Mouse (Mus musculus) kidney, embryonic 15.5 days (tissue): Measurements from ENCODE around the gene Apoa4. TPM values are rescaled to one million over a fixed set of nuclear protein-coding genes. Genes with fewer than 3 reads are reported as not detected.

Experiments used
- ATAC-seq: fragments of 200-750 bp; cut with Nextera tagmentation; replicated peaks from 2 replicates; pipeline ENCODE4 v1.8.0; 2017; ENCODE audit warnings: moderate TSS enrichment; ENCODE audit not compliant: low FRiP score
- H3K27ac ChIP-seq: fragments of 300-500 bp; sonication (generic); 2 replicates; pipeline ENCODE4 v1.5.1; 2015; ENCODE audit warnings: mild to moderate bottlenecking, inconsistent platforms
- H3K27me3 ChIP-seq: fragments of 300-500 bp; sonication (generic); 2 replicates; pipeline ENCODE4 v1.6.1; 2015; ENCODE audit warnings: inconsistent platforms
- H3K36me3 ChIP-seq: fragments of 300-500 bp; sonication (generic); 2 replicates; pipeline ENCODE4 v1.6.1; 2015; ENCODE audit warnings: inconsistent platforms
- H3K4me1 ChIP-seq: fragments of 300-500 bp; sonication (generic); 2 replicates; pipeline ENCODE4 v1.6.1; 2015; ENCODE audit warnings: inconsistent platforms
- H3K4me2 ChIP-seq: fragments of 300-500 bp; sonication (generic); 2 replicates; pipeline ENCODE4 v1.6.1; 2015; ENCODE audit warnings: moderate library complexity, mild to moderate bottlenecking, inconsistent platforms
- H3K4me3 ChIP-seq: fragments of 300-500 bp; sonication (generic); replicated peaks from 2 replicates; pipeline ENCODE4 v1.5.1; 2015; ENCODE audit warnings: mild to moderate bottlenecking, inconsistent platforms
- H3K9ac ChIP-seq: fragments of 300-500 bp; sonication (generic); 2 replicates; pipeline ENCODE4 v1.6.1; 2015; ENCODE audit warnings: mild to moderate bottlenecking, inconsistent platforms
- H3K9me3 ChIP-seq: fragments of 300-500 bp; sonication (generic); replicated peaks from 2 replicates; pipeline ENCODE4 v1.6.1; 2016; ENCODE audit warnings: inconsistent platforms
- WGBS: fragments of 180-500 bp; shearing (Covaris S2); methylation state at CpG from one replicate; pipeline ENCODE4 v1.1.7; 2015; ENCODE audit warnings: mixed read lengths; 5-methylcytosine and 5-hydroxymethylcytosine counted together
- polyA plus RNA-seq: library from polyadenylated mRNA; unstranded; fragments of >200 nt; fragmentation: Nextera tagmentation; extraction: Ambion mirVana; gene quantifications from 2 replicates; pipeline ENCODE4 v1.2.1, GENCODE M21; 2015

Gene Apoa4
- polyA plus RNA-seq, 1 experiment from 2014 or later = not detected

- WGBS = 81% methylated on average over 3 of the region's 3 CpGs
- Histone ChIP-seq H3K9me3 (no peaks in the 10 kb centered on the region), H3K27me3 (no peaks in the 10 kb centered on the region), H3K36me3 (no peaks in the 10 kb centered on the region), H3K4me3 (no peak overlapping the region), H3K27ac (peak overlapping the region; percentile 34; the same call in 1 of the 2 replicates), H3K4me1 (no peaks in the 10 kb centered on the region), H3K9ac (no peak overlapping the region), H3K4me2 (no peak overlapping the region)
- no peak for ATAC-seq
Observed at GRCm38 (mm10) chr9:46257546-46257945, 17.1 kb downstream of the Apoa4 start.

GRCm38 (mm10) chr9:46259111-46259510, 18.6 kb downstream of the Apoa4 start:
- Histone ChIP-seq H3K4me2 (no peak overlapping the region), H3K9ac (no peak overlapping the region), H3K4me1 (no peaks in the 10 kb centered on the region), H3K36me3 (no peaks in the 10 kb centered on the region), H3K4me3 (no peak overlapping the region), H3K9me3 (no peaks in the 10 kb centered on the region), H3K27ac (no peak overlapping the region), H3K27me3 (no peaks in the 10 kb centered on the region)
- WGBS = 91% methylated on average over 6 of the region's 6 CpGs
- no peak for ATAC-seq

GRCm38 (mm10) chr9:46261131-46261530, 20.6 kb downstream of the Apoa4 start:
- Histone ChIP-seq H3K36me3 (no peaks in the 10 kb centered on the region), H3K4me3 (no peak overlapping the region), H3K9ac (no peak overlapping the region), H3K4me1 (no peaks in the 10 kb centered on the region), H3K27ac (no peak overlapping the region), H3K27me3 (no peaks in the 10 kb centered on the region), H3K9me3 (no peaks in the 10 kb centered on the region), H3K4me2 (no peak overlapping the region)
- ATAC-seq = no peak
- WGBS = 83% methylated on average over 7 of the region's 7 CpGs

GRCm38 (mm10) chr9:46268343-46268873, 27.9 kb downstream of the Apoa4 start, which contains the start of gene Apoa5:
Gene Apoa5 (plus strand): TSS chr9:46268633.
- WGBS = 48% methylated on average over 7 of the region's 7 CpGs
- no peak for ATAC-seq
- Histone ChIP-seq H3K4me2 (no peak within 1 kb of the TSS), H3K4me3 (no peak within 1 kb of the TSS), H3K27me3 (peaks cover 26% of the 10 kb centered on the region), H3K36me3 (no peaks in the 10 kb centered on the region), H3K4me1 (peaks cover 16% of the 10 kb centered on the region), H3K9ac (no peak within 1 kb of the TSS), H3K27ac (no peak within 1 kb of the TSS), H3K9me3 (no peaks in the 10 kb centered on the region)

GRCm38 (mm10) chr9:46269125-46269524, 28.6 kb downstream of the Apoa4 start:
- Histone ChIP-seq H3K36me3 (no peaks in the 10 kb centered on the region), H3K4me2 (no peak overlapping the region), H3K27ac (no peak overlapping the region), H3K4me3 (no peak overlapping the region), H3K4me1 (peaks cover 23% of the 10 kb centered on the region), H3K27me3 (peaks cover 26% of the 10 kb centered on the region), H3K9me3 (no peaks in the 10 kb centered on the region), H3K9ac (no peak overlapping the region)
- WGBS = 85% methylated on average over 5 of the region's 5 CpGs
- no peak for ATAC-seq

- peaks cover 26% of the 10 kb centered on the region for H3K27me3 ChIP-seq
- H3K36me3 ChIP-seq = peaks cover 16% of the 10 kb centered on the region
- no peak overlapping the region for H3K9ac ChIP-seq
- no peaks in the 10 kb centered on the region for H3K9me3 ChIP-seq
- no peak for ATAC-seq
- no peak overlapping the region for H3K4me3 ChIP-seq
- H3K4me2 ChIP-seq = no peak overlapping the region
- peaks cover 29% of the 10 kb centered on the region for H3K4me1 ChIP-seq
- no peak overlapping the region for H3K27ac ChIP-seq
- WGBS = 96% methylated on average over 4 of the region's 4 CpGs
Observed at GRCm38 (mm10) chr9:46270782-46271181, 30.3 kb downstream of the Apoa4 start.

- no peak overlapping the region for H3K27ac ChIP-seq
- peaks cover 26% of the 10 kb centered on the region for H3K27me3 ChIP-seq
- H3K9me3 ChIP-seq = no peaks in the 10 kb centered on the region
- H3K4me1 ChIP-seq = peaks cover 29% of the 10 kb centered on the region
- H3K36me3 ChIP-seq = peaks cover 29% of the 10 kb centered on the region
- no peak for ATAC-seq
- H3K9ac ChIP-seq = no peak overlapping the region
- peak overlapping the region; percentile 83; the same call in 1 of the 2 replicates for H3K4me2 ChIP-seq
- peak overlapping the region; percentile 69; the same call in 1 of the 2 replicates for H3K4me3 ChIP-seq
- 82% methylated on average over 9 of the region's 9 CpGs for WGBS
Observed at GRCm38 (mm10) chr9:46272070-46272469, 31.6 kb downstream of the Apoa4 start.

GRCm38 (mm10) chr9:46272677-46273454, 32.4 kb downstream of the Apoa4 start, which contains the start of gene Zpr1:
Gene Zpr1 (plus strand): TSS chr9:46273064.
- peak; percentile 92 for ATAC-seq
- Histone ChIP-seq H3K36me3 (peaks cover 37% of the 10 kb centered on the region), H3K27me3 (peaks cover 26% of the 10 kb centered on the region), H3K27ac (peak within 1 kb of the TSS; percentile 76), H3K4me3 (peak within 1 kb of the TSS; percentile 69), H3K9me3 (no peaks in the 10 kb centered on the region), H3K9ac (peak within 1 kb of the TSS; percentile 67), H3K4me1 (peaks cover 29% of the 10 kb centered on the region), H3K4me2 (peak within 1 kb of the TSS; percentile 83)
- 6% methylated on average over 45 of the region's 45 CpGs for WGBS

GRCm38 (mm10) chr9:46274494-46274893, 34.0 kb downstream of the Apoa4 start:
- Histone ChIP-seq H3K27ac (no peak overlapping the region), H3K4me2 (0 out of 2 replicates have a peak overlapping the region, but pooled peaks have one; percentile 83), H3K36me3 (peaks cover 51% of the 10 kb centered on the region), H3K9me3 (no peaks in the 10 kb centered on the region), H3K9ac (0 out of 2 replicates have a peak overlapping the region, but pooled peaks have one; percentile 67), H3K4me3 (0 out of 2 replicates have a peak overlapping the region, but pooled peaks have one; percentile 69), H3K27me3 (peaks cover 21% of the 10 kb centered on the region), H3K4me1 (peaks cover 29% of the 10 kb centered on the region)
- no peak for ATAC-seq
- WGBS = 72% methylated on average over 9 of the region's 9 CpGs

GRCm38 (mm10) chr9:46282631-46283436, 42.3 kb downstream of the Apoa4 start, which contains the start of gene Bud13:
Gene Bud13 (plus strand): TSS chr9:46283008.
- Histone ChIP-seq H3K9me3 (no peaks in the 10 kb centered on the region), H3K9ac (peak within 1 kb of the TSS; percentile 78), H3K4me3 (peak within 1 kb of the TSS; percentile 82), H3K27ac (peak within 1 kb of the TSS; percentile 97), H3K4me1 (peaks cover 14% of the 10 kb centered on the region), H3K27me3 (no peaks in the 10 kb centered on the region), H3K4me2 (peak within 1 kb of the TSS; percentile 66), H3K36me3 (peaks cover 62% of the 10 kb centered on the region)
- WGBS = under 1% methylated on average over 55 of the region's 55 CpGs
- ATAC-seq = peak; percentile 93
